8 mouse cellular contexts compared by ENCODE assay signal in genomic region chr6:83134951-83135513, GRCm38 (mm10). TPM values are rescaled to one million over a fixed set of nuclear protein-coding genes. Genes with fewer than 3 reads are reported as not detected.
DNase-seq lines count a peak whose midpoint lies in the region; ATAC-seq and TF ChIP-seq lines count a peak whose summit lies in the region.

TSS of gene Rtkn (plus strand) at chr6:83135463.

- no peak for TF ChIP-seq POLR2A in ES-Bruce4 (IDR thresholded peaks at IDR 0.05; ENCODE audit: insufficient read depth, low read length)

- WGBS in kidney, embryonic 15.5 days, result 57% methylated on average over 7 of the region's 7 CpGs

- H3K4me3 ChIP-seq in ES-Bruce4 (ENCODE audit: low read depth, low read length), result peak within 1 kb of the TSS; percentile 48
- H3K4me3 ChIP-seq in kidney, embryonic 15.5 days (replicated peaks), result peak within 1 kb of the TSS; percentile 63

- H3K27me3 ChIP-seq in ES-Bruce4 (ENCODE audit: control insufficient read depth, insufficient read depth, low read length, poor library complexity, severe bottlenecking), result no peaks in the 10 kb centered on the region
- H3K27me3 ChIP-seq in kidney, embryonic 15.5 days, result no peaks in the 10 kb centered on the region

- H3K9me3 ChIP-seq in ES-Bruce4 (replicated peaks; ENCODE audit: control insufficient read depth, insufficient read depth, low read length, poor library complexity, severe bottlenecking), result no peaks in the 10 kb centered on the region
- H3K9me3 ChIP-seq in kidney, embryonic 15.5 days (replicated peaks), result no peaks in the 10 kb centered on the region

- ATAC-seq in kidney, embryonic 15.5 days (replicated peaks; ENCODE audit: low FRiP score), result no peak
- peak; percentile 33 for ATAC-seq in megakaryocyte progenitor cell, adult 5-6 weeks (replicated peaks; ENCODE audit: poor library complexity)

- DNase-seq in frontal cortex, adult 2 months (ENCODE audit: extremely low spot score in 1 of 2, low spot score in 1 of 2), result no peak
- no peak for DNase-seq in frontal cortex, postnatal 10 days (ENCODE audit: low spot score in 2 of 2)
- DNase-seq in gastrocnemius, postnatal 10 days, result no peak
- no peak for DNase-seq in ovary, postnatal 36 days (ENCODE audit: low spot score)
- DNase-seq in urinary bladder, postnatal 36 days (ENCODE audit: low spot score in 2 of 2), result no peak

- TF ChIP-seq CTCF in ES-Bruce4 (IDR thresholded peaks at IDR 0.05; ENCODE audit: low read depth, low read length), result no peak

- peak within 1 kb of the TSS; percentile 74 for H3K4me2 ChIP-seq in kidney, embryonic 15.5 days

- no peak for TF ChIP-seq EP300 in ES-Bruce4 (IDR thresholded peaks at IDR 0.05; ENCODE audit: insufficient read depth, low read depth, low read length)

- no peaks in the 10 kb centered on the region for H3K36me3 ChIP-seq in ES-Bruce4 (ENCODE audit: control insufficient read depth, insufficient read depth, low read length, poor library complexity, severe bottlenecking)
- H3K36me3 ChIP-seq in kidney, embryonic 15.5 days, result peaks cover 1% of the 10 kb centered on the region; the same call in 1 of the 2 replicates

- peaks cover 4% of the 10 kb centered on the region for H3K4me1 ChIP-seq in ES-Bruce4 (ENCODE audit: control insufficient read depth, insufficient read depth, low read length)
- peaks cover 64% of the 10 kb centered on the region for H3K4me1 ChIP-seq in kidney, embryonic 15.5 days

- no peak within 1 kb of the TSS for H3K27ac ChIP-seq in ES-Bruce4 (ENCODE audit: insufficient read depth, low read length)
- H3K27ac ChIP-seq in kidney, embryonic 15.5 days, result peak within 1 kb of the TSS; percentile 100

- peak within 1 kb of the TSS; percentile 26 for H3K9ac ChIP-seq in ES-Bruce4 (ENCODE audit: low read depth, poor library complexity, severe bottlenecking)
- H3K9ac ChIP-seq in kidney, embryonic 15.5 days, result peak within 1 kb of the TSS; percentile 82

RNA-seq across cellular contexts. Expression of gene Rtkn, which starts in this region (rescaled TPM):
- 101 and 119 TPM in 2 replicates for polyA plus RNA-seq in frontal cortex, adult 2 months (2012; rRNA removed)
- polyA plus RNA-seq in ES-Bruce4 (2011; ENCODE audit: insufficient read depth, insufficient read length, low read depth, missing spikeins), result 10.4 and 10.5 TPM in 2 replicates
- 10 to 100 TPM; 22.3 to 24.5 TPM for total RNA-seq in gastrocnemius, postnatal 10 days (2021)
- polyA plus RNA-seq in kidney, embryonic 15.5 days (2015; fragmentation: Nextera tagmentation; extraction: Ambion mirVana), result 31.5 and 33.7 TPM in 2 replicates
- total RNA-seq in megakaryocyte progenitor cell, adult 5-6 weeks (2015), result 1.9 and 2.4 TPM in 2 replicates
- 2.2 and 2.4 TPM in 2 replicates for total RNA-seq in megakaryocyte progenitor cell, adult 5-6 weeks (2017)

Comparison
In these comparisons a context has a peak if more than half of its experiments do, and no peak if none do; other contexts are left out.
1. RNA of gene Rtkn (total RNA-seq): 22.3 to 24.5 TPM in gastrocnemius, postnatal 10 days; 1.9 to 2.4 TPM in megakaryocyte progenitor cell, adult 5-6 weeks; every median in the first group is over 4 times any median in the second.